Mouse (Mus musculus): Measurements from ENCODE around the gene Mrps18b. TPM values are rescaled to one million over a fixed set of nuclear protein-coding genes. Genes with fewer than 3 reads are reported as not detected.
"Not testable (repeated sequence)": the region's sequence is repeated elsewhere in the genome, so short reads cannot be mapped to it uniquely, and the experiment has no call there.

Gene Mrps18b
- polyA plus RNA-seq, 1 experiment, result 104 TPM

- Histone ChIP-seq H3K79me2 (ENCODE audit: control insufficient read depth, insufficient read depth) (no peaks in the 10 kb centered on the region), H3ac (ENCODE audit: control insufficient read depth, insufficient read length) (no peak overlapping the region), H3K4me3 (no peak overlapping the region), H3K36me3 (ENCODE audit: control insufficient read depth, insufficient read depth) (no peaks in the 10 kb centered on the region), H3K4me2 (ENCODE audit: low read depth) (no peak overlapping the region), H3K27me3 (ENCODE audit: control insufficient read depth, insufficient read depth, insufficient read length) (no peaks in the 10 kb centered on the region)
- no peak for TF ChIP-seq TCF3 (IDR thresholded peaks at IDR 0.05; ENCODE audit: insufficient read length, low read depth)
- no peak for TF ChIP-seq MYOD1 (IDR thresholded peaks at IDR 0.05; ENCODE audit: control insufficient read depth in 1 of 3, insufficient read length in 2 of 3, low read depth in 2 of 3)
- no peak for TF ChIP-seq E2F4 (IDR thresholded peaks at IDR 0.05; ENCODE audit: insufficient read depth)
- no peak for TF ChIP-seq MYOG (IDR thresholded peaks at IDR 0.05; ENCODE audit: control insufficient read depth in 1 of 3, insufficient read depth in 1 of 3, insufficient read length in 2 of 3, low read depth in 2 of 3)
- no peak for TF ChIP-seq CEBPB (IDR thresholded peaks at IDR 0.05; ENCODE audit: insufficient read depth, poor library complexity, severe bottlenecking)
- TF ChIP-seq MAX (IDR thresholded peaks at IDR 0.05; ENCODE audit: low read depth), result no peak
- TF ChIP-seq POLR2A (IDR thresholded peaks at IDR 0.05; ENCODE audit: insufficient read length, low read depth), result no peak
- TF ChIP-seq TCF12 (IDR thresholded peaks at IDR 0.05; ENCODE audit: insufficient read depth, poor library complexity, severe bottlenecking), result no peak
- no peak for TF ChIP-seq POLR2AphosphoS2 (IDR thresholded peaks at IDR 0.05; ENCODE audit: insufficient read length, low read depth)
- no peak for TF ChIP-seq USF1 (IDR thresholded peaks at IDR 0.05; ENCODE audit: low read depth)
- TF ChIP-seq REST (IDR thresholded peaks at IDR 0.05; ENCODE audit: insufficient read depth, insufficient read length), result no peak
These were observed 23.8 kb upstream of the Mrps18b start for GRCm38 (mm10) chr17:35939941-35940340.

GRCm38 (mm10) chr17:35939108-35939507 is 22.9 kb upstream of the Mrps18b start:
- no peak overlapping the region for H3K4me2 ChIP-seq (ENCODE audit: low read depth)
- H3K79me2 ChIP-seq (ENCODE audit: control insufficient read depth, insufficient read depth), result no peaks in the 10 kb centered on the region
- no peaks in the 10 kb centered on the region for H3K27me3 ChIP-seq (ENCODE audit: control insufficient read depth, insufficient read depth, insufficient read length)
- H3K36me3 ChIP-seq (ENCODE audit: control insufficient read depth, insufficient read depth), result no peaks in the 10 kb centered on the region
- no peak overlapping the region for H3ac ChIP-seq (ENCODE audit: control insufficient read depth, insufficient read length)
- TF ChIP-seq REST (IDR thresholded peaks at IDR 0.05; ENCODE audit: insufficient read depth, insufficient read length) (no peak), MYOD1 (IDR thresholded peaks at IDR 0.05; ENCODE audit: control insufficient read depth in 1 of 3, insufficient read length in 2 of 3, low read depth in 2 of 3) (no peak), MYOG (IDR thresholded peaks at IDR 0.05; ENCODE audit: control insufficient read depth in 1 of 3, insufficient read depth in 1 of 3, insufficient read length in 2 of 3, low read depth in 2 of 3) (no peak), MAX (IDR thresholded peaks at IDR 0.05; ENCODE audit: low read depth) (no peak), POLR2AphosphoS2 (IDR thresholded peaks at IDR 0.05; ENCODE audit: insufficient read length, low read depth) (no peak), SRF (IDR thresholded peaks at IDR 0.05; ENCODE audit: control insufficient read depth, insufficient read length, low read depth) (no peak), USF1 (IDR thresholded peaks at IDR 0.05; ENCODE audit: low read depth) (no peak), TCF12 (IDR thresholded peaks at IDR 0.05; ENCODE audit: insufficient read depth, poor library complexity, severe bottlenecking) (no peak), POLR2A (IDR thresholded peaks at IDR 0.05; ENCODE audit: insufficient read length, low read depth) (no peak), E2F4 (IDR thresholded peaks at IDR 0.05; ENCODE audit: insufficient read depth) (no peak), CEBPB (IDR thresholded peaks at IDR 0.05; ENCODE audit: insufficient read depth, poor library complexity, severe bottlenecking) (no peak), TCF3 (IDR thresholded peaks at IDR 0.05; ENCODE audit: insufficient read length, low read depth) (no peak)
- no peak overlapping the region for H3K4me3 ChIP-seq

GRCm38 (mm10) chr17:35937700-35938348 is 21.6 kb upstream of the Mrps18b start:
- H3K4me3 ChIP-seq, result no peak overlapping the region
- H3K27me3 ChIP-seq (ENCODE audit: control insufficient read depth, insufficient read depth, insufficient read length), result no peaks in the 10 kb centered on the region
- TF ChIP-seq POLR2AphosphoS2 (IDR thresholded peaks at IDR 0.05; ENCODE audit: insufficient read length, low read depth), result no peak
- no peak for TF ChIP-seq USF1 (IDR thresholded peaks at IDR 0.05; ENCODE audit: low read depth)
- TF ChIP-seq MYOG (IDR thresholded peaks at IDR 0.05; ENCODE audit: control insufficient read depth in 1 of 3, insufficient read depth in 1 of 3, insufficient read length in 2 of 3, low read depth in 2 of 3), result no peak
- TF ChIP-seq TCF3 (IDR thresholded peaks at IDR 0.05; ENCODE audit: insufficient read length, low read depth), result no peak
- TF ChIP-seq E2F4 (IDR thresholded peaks at IDR 0.05; ENCODE audit: insufficient read depth), result no peak
- TF ChIP-seq MAX (IDR thresholded peaks at IDR 0.05; ENCODE audit: low read depth), result no peak
- no peak for TF ChIP-seq SRF (IDR thresholded peaks at IDR 0.05; ENCODE audit: control insufficient read depth, insufficient read length, low read depth)
- TF ChIP-seq POLR2A (IDR thresholded peaks at IDR 0.05; ENCODE audit: insufficient read length, low read depth), result no peak
- TF ChIP-seq TCF12 (IDR thresholded peaks at IDR 0.05; ENCODE audit: insufficient read depth, poor library complexity, severe bottlenecking), result no peak
- TF ChIP-seq REST (IDR thresholded peaks at IDR 0.05; ENCODE audit: insufficient read depth, insufficient read length), result no peak
- no peak for TF ChIP-seq MYOD1 (IDR thresholded peaks at IDR 0.05; ENCODE audit: control insufficient read depth in 1 of 3, insufficient read length in 2 of 3, low read depth in 2 of 3)
- TF ChIP-seq CEBPB (IDR thresholded peaks at IDR 0.05; ENCODE audit: insufficient read depth, poor library complexity, severe bottlenecking), result no peak
- H3K4me2 ChIP-seq (ENCODE audit: low read depth), result no peak overlapping the region
- H3ac ChIP-seq (ENCODE audit: control insufficient read depth, insufficient read length), result no peak overlapping the region
- H3K36me3 ChIP-seq (ENCODE audit: control insufficient read depth, insufficient read depth), result no peaks in the 10 kb centered on the region
- no peaks in the 10 kb centered on the region for H3K79me2 ChIP-seq (ENCODE audit: control insufficient read depth, insufficient read depth)

DNA sequence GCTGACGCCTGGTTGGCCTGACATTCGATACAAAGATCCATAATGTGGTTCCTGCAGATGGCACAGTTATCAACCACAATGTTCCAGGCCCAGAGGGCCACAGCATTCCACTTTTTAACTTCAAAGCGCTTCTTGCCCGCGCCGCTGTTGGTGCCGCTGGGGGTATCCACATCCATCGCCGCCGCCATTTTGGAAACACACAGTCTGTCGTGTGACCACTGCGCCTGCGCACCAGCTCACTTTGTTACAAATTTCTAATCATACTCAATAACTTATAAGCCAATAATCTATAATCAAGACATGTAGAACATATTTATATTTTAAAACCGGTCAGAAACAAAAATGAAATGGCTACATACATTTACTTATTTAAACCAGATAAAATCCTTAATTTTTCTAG is 19.6 kb upstream of the Mrps18b start:
- H3K79me2 ChIP-seq (ENCODE audit: control insufficient read depth, insufficient read depth); H3K36me3 ChIP-seq (ENCODE audit: control insufficient read depth, insufficient read depth); H3K27me3 ChIP-seq (ENCODE audit: control insufficient read depth, insufficient read depth, insufficient read length); H3K4me3 ChIP-seq; H3K4me2 ChIP-seq (ENCODE audit: low read depth); H3ac ChIP-seq (ENCODE audit: control insufficient read depth, insufficient read length): not testable (repeated sequence)

DNA sequence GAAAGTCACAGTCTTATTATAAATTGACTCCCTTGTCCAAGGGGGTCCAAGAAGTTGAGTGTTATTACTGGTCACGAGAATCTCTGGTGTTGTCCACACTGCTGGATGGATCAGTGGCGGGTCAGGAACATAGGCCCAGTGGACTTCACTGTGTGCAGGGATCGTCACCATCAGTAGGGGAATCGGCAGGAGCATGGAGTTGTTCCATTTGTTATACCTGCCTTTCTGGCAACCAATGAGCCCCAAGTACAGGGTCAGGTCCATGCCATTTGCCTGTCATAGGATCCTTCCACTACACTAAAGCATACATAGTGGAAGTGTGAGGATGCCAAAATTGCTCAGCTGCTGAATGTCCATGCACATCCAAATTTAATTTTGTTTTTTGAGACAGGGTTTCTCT is 16.4 kb upstream of the Mrps18b start:
- Histone ChIP-seq H3K36me3 (ENCODE audit: control insufficient read depth, insufficient read depth) (peaks cover 24% of the 10 kb centered on the region), H3K27me3 (ENCODE audit: control insufficient read depth, insufficient read depth, insufficient read length) (no peaks in the 10 kb centered on the region), H3ac (ENCODE audit: control insufficient read depth, insufficient read length) (no peak overlapping the region), H3K4me3 (no peak overlapping the region), H3K79me2 (ENCODE audit: control insufficient read depth, insufficient read depth) (no peaks in the 10 kb centered on the region), H3K4me2 (ENCODE audit: low read depth) (no peak overlapping the region)
- TF ChIP-seq REST (IDR thresholded peaks at IDR 0.05; ENCODE audit: insufficient read depth, insufficient read length) (no peak), CEBPB (IDR thresholded peaks at IDR 0.05; ENCODE audit: insufficient read depth, poor library complexity, severe bottlenecking) (no peak), SRF (IDR thresholded peaks at IDR 0.05; ENCODE audit: control insufficient read depth, insufficient read length, low read depth) (no peak), TCF3 (IDR thresholded peaks at IDR 0.05; ENCODE audit: insufficient read length, low read depth) (no peak), POLR2AphosphoS2 (IDR thresholded peaks at IDR 0.05; ENCODE audit: insufficient read length, low read depth) (peak; percentile 61), E2F4 (IDR thresholded peaks at IDR 0.05; ENCODE audit: insufficient read depth) (no peak)

All from myocyte (in vitro differentiated cells).